Mouse (Mus musculus) ovary, postnatal 36 days (tissue): ENCODE results near the gene Gtf2h3.

ENCODE experiments used
- DNase-seq: peaks from one replicate; pipeline ENCODE4 v3.0.0; 2022; ENCODE audit warnings: low spot score, mixed read lengths

The Gtf2h3 gene

DNA sequence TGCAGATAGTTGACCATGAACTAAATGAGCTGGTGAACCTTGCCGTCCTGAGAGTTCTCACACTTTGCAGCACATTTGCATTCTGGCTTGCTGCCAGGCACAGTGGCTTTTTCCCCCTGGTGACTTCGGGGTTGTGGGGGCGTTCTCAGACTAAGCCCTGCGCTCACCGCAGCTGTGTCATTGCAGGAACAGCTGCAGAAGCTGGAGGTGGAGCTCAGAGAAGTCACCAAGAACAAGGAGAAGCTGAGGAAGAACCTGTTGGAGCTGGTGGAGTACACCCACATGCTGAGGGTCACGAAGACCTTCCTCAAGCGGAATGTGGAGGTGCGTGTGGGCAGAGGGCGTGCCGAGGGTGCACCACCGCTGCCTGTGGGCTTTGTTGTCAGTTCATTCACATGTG is 58.4 kb downstream of the Gtf2h3 start:
- DNase-seq, result no peak

GRCm38 (mm10) chr5:124637836-124638235 is 58.9 kb downstream of the Gtf2h3 start:
- DNase-seq, result no peak
